Mouse (Mus musculus) heart, postnatal 0 days (tissue): ENCODE measurements at regions not wholly inside any gene's neighbourhood (a gene's known extent, or its start where the extent isn't known, plus 50 kb on each side); places are given as distances from the start of the nearest gene placed in this dataset.
A peak's percentile ranks its signal among the peaks of the same experiment; 100 is the strongest.

Source experiments
- ATAC-seq: fragments of 200-750 bp; cut with Nextera tagmentation; 2 replicates; pipeline ENCODE4 v1.8.0; 2017; ENCODE audit warnings: low read depth, moderate number of reproducible peaks, moderate library complexity; ENCODE audit not compliant: insufficient read depth
- DNase-seq: peaks from one replicate; pipeline ENCODE4 v3.0.0-alpha.2; 2016; ENCODE audit warnings: low spot score
- H3K27ac ChIP-seq: fragments of 300-500 bp; sonication (generic); 2 replicates; pipeline ENCODE4 v1.5.1; 2014; ENCODE audit warnings: low read depth, mild to moderate bottlenecking
- H3K27me3 ChIP-seq: fragments of 300-500 bp; sonication (generic); 2 replicates; pipeline ENCODE4 v1.6.1; 2014; ENCODE audit warnings: low read length, mixed read lengths; ENCODE audit not compliant: control insufficient read depth, insufficient read depth
- H3K36me3 ChIP-seq: fragments of 300-500 bp; sonication (generic); replicated peaks from 2 replicates; pipeline ENCODE4 v1.6.1; 2014; ENCODE audit warnings: low read length, mixed read lengths; ENCODE audit not compliant: control insufficient read depth, insufficient read depth
- H3K4me1 ChIP-seq: fragments of 300-500 bp; sonication (generic); 2 replicates; pipeline ENCODE4 v1.6.1; 2014; ENCODE audit warnings: antibody characterized with exemption; ENCODE audit not compliant: control insufficient read depth, insufficient read depth
- H3K4me2 ChIP-seq: fragments of 300-500 bp; sonication (generic); 2 replicates; pipeline ENCODE4 v1.6.1; 2014; ENCODE audit warnings: low read depth, mild to moderate bottlenecking, low read length, moderate library complexity
- H3K4me3 ChIP-seq: fragments of 300-500 bp; sonication (generic); 2 replicates; pipeline ENCODE4 v1.5.1; 2014; ENCODE audit warnings: low read depth, low read length
- H3K9ac ChIP-seq: fragments of 300-500 bp; sonication (generic); replicated peaks from 2 replicates; pipeline ENCODE4 v1.6.1; 2014; ENCODE audit warnings: low read depth, low read length, mixed read lengths
- H3K9me3 ChIP-seq: fragments of 300-500 bp; sonication (generic); replicated peaks from 2 replicates; pipeline ENCODE4 v1.6.1; 2016; ENCODE audit warnings: low read length; ENCODE audit not compliant: control insufficient read depth
- CTCF ChIP-seq: IDR thresholded peaks from 2 replicates; pipeline ENCODE4 v1.5.1; 2016; ENCODE audit warnings: antibody characterized with exemption, control low read depth, low read depth
- EP300 ChIP-seq: IDR thresholded peaks from 2 replicates; pipeline ENCODE4 v1.6.1; 2016; ENCODE audit warnings: antibody characterized with exemption, low read depth
- WGBS: fragments of 180-500 bp; shearing (Covaris S2); extraction: QIAGEN DNeasy Blood & Tissue Kit; methylation state at CpG from one replicate; pipeline ENCODE4 v1.1.7; 2014; 5-methylcytosine and 5-hydroxymethylcytosine counted together

- no peak for TF ChIP-seq CTCF
- no peak for TF ChIP-seq EP300
- ATAC-seq = no peak
These were observed 102.3 kb upstream of the Mgmt start for GRCm38 (mm10) chr7:136792131-136792530.

GRCm38 (mm10) chr7:136796415-136796814 is 98.0 kb upstream of the Mgmt start:
- ATAC-seq (no peak), DNase-seq (no peak)
- Histone ChIP-seq H3K4me2 (no peak overlapping the region), H3K27ac (no peak overlapping the region), H3K36me3 (no peaks in the 10 kb centered on the region), H3K4me3 (no peak overlapping the region), H3K27me3 (no peaks in the 10 kb centered on the region), H3K9ac (no peak overlapping the region), H3K4me1 (0 out of 2 replicates have a peak, but pooled peaks cover 3% of the 10 kb centered on the region), H3K9me3 (no peaks in the 10 kb centered on the region)
- TF ChIP-seq EP300 = no peak
- TF ChIP-seq CTCF = no peak

More at GRCm38 (mm10) chr7:136792131-136792530, 102.3 kb upstream of the Mgmt start:
- Histone ChIP-seq H3K4me1 (no peaks in the 10 kb centered on the region), H3K9me3 (no peaks in the 10 kb centered on the region), H3K36me3 (no peaks in the 10 kb centered on the region), H3K27ac (no peak overlapping the region), H3K4me2 (no peak overlapping the region), H3K4me3 (no peak overlapping the region), H3K9ac (no peak overlapping the region), H3K27me3 (no peaks in the 10 kb centered on the region)
- WGBS = 59% methylated on average over 5 of the region's 5 CpGs
- no peak for DNase-seq

GRCm38 (mm10) chr7:136797780-136798435 is 96.5 kb upstream of the Mgmt start:
- Histone ChIP-seq H3K4me3 (no peak overlapping the region), H3K4me1 (0 out of 2 replicates have a peak, but pooled peaks cover 3% of the 10 kb centered on the region), H3K9ac (no peak overlapping the region), H3K27ac (no peak overlapping the region), H3K27me3 (no peaks in the 10 kb centered on the region), H3K9me3 (no peaks in the 10 kb centered on the region), H3K4me2 (no peak overlapping the region), H3K36me3 (no peaks in the 10 kb centered on the region)
- no peak for TF ChIP-seq CTCF
- no peak for TF ChIP-seq EP300
- 62% methylated on average over 11 of the region's 11 CpGs for WGBS
- no peak for DNase-seq
- ATAC-seq = no peak

GRCm38 (mm10) chr7:136798605-136799004 is 95.8 kb upstream of the Mgmt start:
- no peak for TF ChIP-seq EP300
- TF ChIP-seq CTCF = no peak
- no peak for DNase-seq
- no peak overlapping the region for H3K27ac ChIP-seq
- H3K4me3 ChIP-seq = no peak overlapping the region
- WGBS = 64% methylated on average over 3 of the region's 3 CpGs
- no peaks in the 10 kb centered on the region for H3K27me3 ChIP-seq
- H3K4me1 ChIP-seq = 0 out of 2 replicates have a peak, but pooled peaks cover 3% of the 10 kb centered on the region
- no peak for ATAC-seq
- no peaks in the 10 kb centered on the region for H3K36me3 ChIP-seq
- H3K9me3 ChIP-seq = no peaks in the 10 kb centered on the region
- no peak overlapping the region for H3K9ac ChIP-seq
- H3K4me2 ChIP-seq = no peak overlapping the region

GRCm38 (mm10) chr7:136807101-136807500 is 87.3 kb upstream of the Mgmt start:
- ATAC-seq (no peak), DNase-seq (no peak)
- H3K9me3 ChIP-seq = no peaks in the 10 kb centered on the region
- no peak overlapping the region for H3K4me3 ChIP-seq
- H3K27ac ChIP-seq = no peak overlapping the region
- WGBS = 87% methylated on average over 6 of the region's 6 CpGs
- no peak overlapping the region for H3K4me2 ChIP-seq
- TF ChIP-seq CTCF = no peak
- TF ChIP-seq EP300 = no peak
- H3K36me3 ChIP-seq = no peaks in the 10 kb centered on the region
- H3K27me3 ChIP-seq = no peaks in the 10 kb centered on the region
- H3K4me1 ChIP-seq = no peaks in the 10 kb centered on the region
- no peak overlapping the region for H3K9ac ChIP-seq

- no peak for ATAC-seq
- Histone ChIP-seq H3K4me2 (no peak overlapping the region), H3K36me3 (no peaks in the 10 kb centered on the region), H3K27ac (no peak overlapping the region), H3K27me3 (no peaks in the 10 kb centered on the region), H3K4me1 (no peaks in the 10 kb centered on the region), H3K9me3 (no peaks in the 10 kb centered on the region), H3K9ac (no peak overlapping the region), H3K4me3 (no peak overlapping the region)
- DNase-seq = no peak
- no peak for TF ChIP-seq EP300
- TF ChIP-seq CTCF = 0 out of 2 replicates have a peak, but pooled peaks have one; percentile 2
These were observed 86.4 kb upstream of the Mgmt start for GRCm38 (mm10) chr7:136807968-136808367.
